Mouse (Mus musculus) limb, embryonic 15.5 days (tissue): Measurements from ENCODE around the gene Nedd9. TPM values are rescaled to one million over a fixed set of nuclear protein-coding genes. Genes with fewer than 3 reads are reported as not detected.
A peak's percentile ranks its signal among the peaks of the same experiment; 100 is the strongest.

Source experiments
- ATAC-seq: fragments of 200-750 bp; cut with Nextera tagmentation; 2 replicates; pipeline ENCODE4 v1.8.0; 2017; ENCODE audit warnings: low read depth, moderate TSS enrichment; ENCODE audit not compliant: insufficient number of reproducible peaks, low FRiP score, low TSS enrichment
- H3K27ac ChIP-seq: fragments of 300-500 bp; sonication (generic); 2 replicates; pipeline ENCODE4 v1.5.1; 2015; ENCODE audit warnings: moderate library complexity, mild to moderate bottlenecking, inconsistent platforms
- H3K27me3 ChIP-seq: fragments of 300-500 bp; sonication (generic); 2 replicates; pipeline ENCODE4 v1.6.1; 2015; ENCODE audit warnings: inconsistent platforms
- H3K36me3 ChIP-seq: fragments of 300-500 bp; sonication (generic); 2 replicates; pipeline ENCODE4 v1.6.1; 2015; ENCODE audit warnings: inconsistent platforms
- H3K4me1 ChIP-seq: fragments of 300-500 bp; sonication (generic); 2 replicates; pipeline ENCODE4 v1.6.1; 2015; ENCODE audit warnings: inconsistent platforms
- H3K4me2 ChIP-seq: fragments of 300-500 bp; sonication (generic); 2 replicates; pipeline ENCODE4 v1.6.1; 2015; ENCODE audit warnings: mild to moderate bottlenecking, inconsistent platforms
- H3K4me3 ChIP-seq: fragments of 300-500 bp; sonication (generic); 2 replicates; pipeline ENCODE4 v1.5.1; 2015; ENCODE audit warnings: mild to moderate bottlenecking, inconsistent platforms
- H3K9ac ChIP-seq: fragments of 300-500 bp; sonication (generic); 2 replicates; pipeline ENCODE4 v1.6.1; 2015; ENCODE audit warnings: inconsistent platforms
- H3K9me3 ChIP-seq: fragments of 300-500 bp; sonication (generic); 2 replicates; pipeline ENCODE4 v1.6.1; 2016; ENCODE audit warnings: inconsistent platforms
- WGBS: fragments of 180-500 bp; shearing (Covaris S2); methylation state at CpG from one replicate; pipeline ENCODE4 v1.1.7; 2015; 5-methylcytosine and 5-hydroxymethylcytosine counted together
- polyA plus RNA-seq: library from polyadenylated mRNA; unstranded; fragments of >200 nt; fragmentation: Nextera tagmentation; extraction: Ambion mirVana; gene quantifications from 2 replicates; pipeline ENCODE4 v1.2.1, GENCODE M21; 2015

The Nedd9 gene
- 35.1 and 40.1 TPM in 2 replicates for polyA plus RNA-seq

- no peak within 1 kb of the TSS for H3K4me3 ChIP-seq
- H3K9ac ChIP-seq, result no peak within 1 kb of the TSS
- no peak for ATAC-seq
- H3K27ac ChIP-seq, result no peak within 1 kb of the TSS
- H3K4me1 ChIP-seq, result peaks cover 9% of the 10 kb centered on the region
- H3K4me2 ChIP-seq, result no peak within 1 kb of the TSS
- 48% methylated on average over 15 of the region's 15 CpGs for WGBS
- H3K27me3 ChIP-seq, result no peaks in the 10 kb centered on the region
- no peaks in the 10 kb centered on the region for H3K9me3 ChIP-seq
- H3K36me3 ChIP-seq, result no peaks in the 10 kb centered on the region
These were observed at the start of gene Nedd9 for GRCm38 (mm10) chr13:41486606-41487408. Gene Nedd9, minus strand, starts transcription at chr13:41487362.

GRCm38 (mm10) chr13:41532625-41533024 lies 45.5 kb upstream of the Nedd9 start:
- H3K27ac ChIP-seq, result no peak overlapping the region
- H3K9me3 ChIP-seq, result no peaks in the 10 kb centered on the region
- WGBS, result 72% methylated on average over 5 of the region's 5 CpGs
- no peak for ATAC-seq
- no peak overlapping the region for H3K4me3 ChIP-seq
- H3K27me3 ChIP-seq, result no peaks in the 10 kb centered on the region
- H3K4me1 ChIP-seq, result no peaks in the 10 kb centered on the region
- H3K36me3 ChIP-seq, result no peaks in the 10 kb centered on the region
- no peak overlapping the region for H3K9ac ChIP-seq
- H3K4me2 ChIP-seq, result no peak overlapping the region

DNA sequence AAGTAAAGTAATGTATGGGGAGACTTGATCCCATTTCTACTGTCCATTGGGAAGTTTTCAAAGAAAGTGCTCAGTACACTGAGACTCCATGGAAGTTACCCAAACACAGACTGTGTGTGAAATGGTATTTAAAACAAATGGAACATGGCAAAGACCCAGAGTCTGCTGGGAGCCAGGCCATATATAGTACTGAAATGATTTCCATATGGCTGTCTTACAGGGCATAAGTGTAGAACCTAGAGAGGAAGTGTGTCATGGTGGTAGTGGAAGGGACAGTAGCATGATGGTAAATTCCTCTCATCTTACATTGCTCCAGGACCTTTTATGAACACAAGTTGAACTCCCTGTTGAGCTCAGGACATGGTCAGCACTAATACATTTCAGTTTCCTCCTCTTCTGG lies 43.2 kb upstream of the Nedd9 start:
- Histone ChIP-seq H3K9ac (no peak overlapping the region), H3K27ac (0 out of 2 replicates have a peak overlapping the region, but pooled peaks have one; percentile 2), H3K36me3 (no peaks in the 10 kb centered on the region), H3K9me3 (no peaks in the 10 kb centered on the region), H3K27me3 (no peaks in the 10 kb centered on the region), H3K4me1 (no peaks in the 10 kb centered on the region), H3K4me2 (no peak overlapping the region), H3K4me3 (no peak overlapping the region)
- ATAC-seq, result peak; percentile 76; the same call in 1 of the 2 replicates

DNA sequence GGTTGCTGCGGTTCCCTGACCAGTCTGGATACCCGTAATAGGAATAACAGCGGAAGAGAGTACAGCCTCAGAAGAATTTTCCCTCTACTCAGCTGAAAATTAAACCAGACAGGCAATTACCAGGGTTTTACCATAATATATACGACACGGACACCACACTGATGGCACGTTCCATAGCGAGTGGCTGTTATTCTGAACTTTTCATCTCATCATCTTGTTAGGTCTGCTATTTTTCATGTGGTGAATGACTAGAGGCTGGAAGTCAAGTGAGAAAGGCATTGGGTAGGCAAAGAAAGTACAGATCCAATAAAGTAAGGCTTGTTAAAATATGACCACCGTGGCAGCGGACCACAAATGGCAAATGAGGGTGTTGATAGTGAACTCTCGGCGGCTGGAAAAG lies 37.0 kb upstream of the Nedd9 start:
- 0 out of 2 replicates have a peak, but pooled peaks have one; percentile 48 for ATAC-seq
- WGBS, result 58% methylated on average over 11 of the region's 11 CpGs

DNA sequence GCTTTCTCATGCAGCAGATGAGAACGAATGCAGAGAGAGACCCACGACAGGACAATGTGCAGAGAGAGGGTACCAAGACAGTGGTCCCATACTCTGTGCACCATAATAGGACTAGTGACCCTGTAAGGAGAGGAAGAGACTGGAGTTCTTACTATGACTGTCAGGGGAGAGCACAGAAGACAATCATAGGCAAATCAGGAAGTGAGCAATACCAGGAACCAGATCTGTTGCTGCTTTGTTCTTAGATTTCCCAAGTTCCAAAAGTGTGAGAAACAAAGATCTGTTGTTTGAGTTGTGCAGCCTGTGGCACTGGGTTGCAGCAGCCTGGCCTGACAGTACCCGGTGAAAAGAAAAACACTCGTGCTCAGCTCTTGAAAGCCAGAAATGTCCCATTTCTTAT lies 34.1 kb upstream of the Nedd9 start:
- Histone ChIP-seq H3K4me2 (no peak overlapping the region), H3K9ac (no peak overlapping the region), H3K9me3 (no peaks in the 10 kb centered on the region), H3K36me3 (no peaks in the 10 kb centered on the region), H3K27ac (no peak overlapping the region), H3K4me3 (no peak overlapping the region), H3K4me1 (peaks cover 4% of the 10 kb centered on the region; the same call in 1 of the 2 replicates), H3K27me3 (no peaks in the 10 kb centered on the region)
- no peak for ATAC-seq
- 85% methylated on average over 4 of the region's 4 CpGs for WGBS

More for the DNA sequence above, 37.0 kb upstream of the Nedd9 start:
- H3K27me3 ChIP-seq, result no peaks in the 10 kb centered on the region
- no peak overlapping the region for H3K4me3 ChIP-seq
- no peaks in the 10 kb centered on the region for H3K9me3 ChIP-seq
- no peaks in the 10 kb centered on the region for H3K36me3 ChIP-seq
- H3K27ac ChIP-seq, result no peak overlapping the region
- no peak overlapping the region for H3K4me2 ChIP-seq
- no peak overlapping the region for H3K9ac ChIP-seq
- H3K4me1 ChIP-seq, result no peaks in the 10 kb centered on the region; the same call in 1 of the 2 replicates

- Histone ChIP-seq H3K9ac (no peak overlapping the region), H3K27me3 (no peaks in the 10 kb centered on the region), H3K4me1 (peaks cover 7% of the 10 kb centered on the region; the same call in 1 of the 2 replicates), H3K36me3 (no peaks in the 10 kb centered on the region), H3K9me3 (no peaks in the 10 kb centered on the region), H3K4me3 (no peak overlapping the region), H3K27ac (no peak overlapping the region), H3K4me2 (no peak overlapping the region)
- ATAC-seq, result no peak
- WGBS, result 79% methylated on average over 5 of the region's 5 CpGs
These were observed 33.5 kb upstream of the Nedd9 start for GRCm38 (mm10) chr13:41520549-41521161.

DNA sequence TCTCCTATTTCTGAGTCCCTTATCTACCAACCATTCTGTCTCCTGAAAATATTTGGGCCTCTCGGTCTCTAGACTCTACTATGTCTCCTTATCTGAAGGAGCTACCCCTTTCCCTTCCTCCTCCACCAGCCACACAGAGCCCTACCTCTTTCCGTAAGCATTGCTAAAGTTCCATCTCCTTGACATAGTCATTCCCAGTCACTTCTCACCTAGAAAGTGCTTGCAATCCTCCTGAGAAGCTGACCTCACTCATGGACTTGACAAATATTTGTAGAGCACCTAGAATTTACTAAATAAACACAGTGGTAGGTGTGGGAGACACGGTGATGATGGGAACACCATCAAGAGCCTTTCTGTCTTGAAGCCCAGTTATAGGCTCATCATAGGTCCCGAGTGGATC lies 32.6 kb upstream of the Nedd9 start:
- no peaks in the 10 kb centered on the region for H3K36me3 ChIP-seq
- H3K4me1 ChIP-seq, result peaks cover 15% of the 10 kb centered on the region; the same call in 1 of the 2 replicates
- H3K9me3 ChIP-seq, result no peaks in the 10 kb centered on the region
- 80% methylated on average over 4 of the region's 4 CpGs for WGBS
- no peak overlapping the region for H3K4me3 ChIP-seq
- no peak overlapping the region for H3K9ac ChIP-seq
- H3K4me2 ChIP-seq, result no peak overlapping the region
- ATAC-seq, result no peak
- H3K27ac ChIP-seq, result no peak overlapping the region
- H3K27me3 ChIP-seq, result no peaks in the 10 kb centered on the region

DNA sequence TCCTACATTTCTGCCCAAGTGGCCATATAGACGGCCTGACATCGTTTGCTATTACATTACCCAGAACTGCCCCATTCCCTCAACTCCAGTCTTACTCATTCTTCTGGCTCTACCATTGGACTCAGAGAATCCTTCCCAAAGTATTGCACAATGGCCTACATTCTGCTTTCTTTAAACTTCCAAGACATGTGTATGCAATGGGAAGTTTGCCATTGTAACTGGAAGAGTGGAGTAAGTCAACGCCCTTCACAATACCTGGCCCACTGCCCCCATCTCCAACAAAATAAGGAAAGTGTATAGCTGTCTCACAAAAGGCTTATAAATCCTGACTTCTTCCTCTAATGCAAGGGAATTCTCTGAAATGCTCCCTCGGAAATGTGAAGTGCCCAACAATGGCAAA lies 30.0 kb upstream of the Nedd9 start:
- no peak for ATAC-seq
- Histone ChIP-seq H3K9ac (no peak overlapping the region), H3K36me3 (no peaks in the 10 kb centered on the region), H3K4me3 (no peak overlapping the region), H3K27me3 (no peaks in the 10 kb centered on the region), H3K27ac (peak overlapping the region; percentile 59), H3K4me1 (peaks cover 16% of the 10 kb centered on the region; the same call in 1 of the 2 replicates), H3K4me2 (no peak overlapping the region), H3K9me3 (no peaks in the 10 kb centered on the region)
- WGBS, result 80% methylated on average over 4 of the region's 4 CpGs

- no peak for ATAC-seq
- Histone ChIP-seq H3K4me2 (no peak overlapping the region), H3K9me3 (no peaks in the 10 kb centered on the region), H3K9ac (no peak overlapping the region), H3K27me3 (no peaks in the 10 kb centered on the region), H3K4me1 (peaks cover 22% of the 10 kb centered on the region), H3K4me3 (no peak overlapping the region), H3K27ac (no peak overlapping the region), H3K36me3 (no peaks in the 10 kb centered on the region)
- 74% methylated on average over 4 of the region's 4 CpGs for WGBS
These were observed 28.6 kb upstream of the Nedd9 start for GRCm38 (mm10) chr13:41515749-41516148.

DNA sequence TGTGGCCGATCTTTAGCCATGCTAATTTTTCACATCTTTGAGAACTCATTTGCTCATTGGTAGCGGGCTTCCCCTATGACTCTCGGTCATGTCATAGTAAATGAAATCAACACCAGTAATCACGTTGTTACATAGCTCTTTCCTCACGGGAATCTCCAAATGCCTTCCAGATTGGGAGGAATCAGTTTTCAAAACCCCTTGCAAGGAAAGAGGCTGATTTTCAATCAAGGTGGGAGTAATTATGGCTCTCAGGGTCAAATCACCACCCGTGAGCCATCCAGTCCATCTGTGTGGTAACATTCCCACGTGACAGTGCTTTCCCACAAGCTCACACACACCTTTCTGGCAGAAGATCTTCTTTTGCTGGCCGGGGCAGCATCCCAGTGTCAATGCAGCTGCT lies 27.8 kb upstream of the Nedd9 start:
- ATAC-seq, result no peak
- H3K27me3 ChIP-seq, result no peaks in the 10 kb centered on the region
- H3K4me3 ChIP-seq, result no peak overlapping the region
- no peaks in the 10 kb centered on the region for H3K36me3 ChIP-seq
- peaks cover 25% of the 10 kb centered on the region for H3K4me1 ChIP-seq
- no peak overlapping the region for H3K4me2 ChIP-seq
- no peak overlapping the region for H3K27ac ChIP-seq
- WGBS, result 39% methylated on average over 8 of the region's 8 CpGs
- no peaks in the 10 kb centered on the region for H3K9me3 ChIP-seq
- no peak overlapping the region for H3K9ac ChIP-seq

DNA sequence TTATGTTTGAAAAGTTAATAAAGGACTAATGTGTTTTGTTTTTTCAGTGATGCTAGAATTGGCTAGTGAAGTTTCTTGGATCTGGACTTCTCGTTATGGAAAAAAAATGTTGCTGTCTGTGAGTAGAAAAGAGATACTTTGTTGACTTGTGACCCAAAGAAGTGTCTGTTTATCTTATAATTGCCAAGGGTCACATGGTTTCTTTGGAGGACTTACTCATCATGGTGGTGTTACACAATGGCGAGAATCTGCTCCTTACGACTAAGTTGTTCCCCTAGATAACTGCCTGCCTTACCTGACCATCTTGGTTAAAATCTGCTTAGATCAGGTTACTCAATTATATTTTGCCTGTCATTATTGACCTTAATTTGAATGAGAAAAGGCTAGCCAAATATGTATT lies 26.3 kb upstream of the Nedd9 start:
- Histone ChIP-seq H3K4me2 (no peak overlapping the region), H3K9ac (no peak overlapping the region), H3K4me3 (no peak overlapping the region), H3K4me1 (peaks cover 25% of the 10 kb centered on the region), H3K9me3 (no peaks in the 10 kb centered on the region), H3K27ac (no peak overlapping the region), H3K27me3 (no peaks in the 10 kb centered on the region), H3K36me3 (no peaks in the 10 kb centered on the region)
- WGBS, result 90% methylated on average over 3 of the region's 3 CpGs
- ATAC-seq, result no peak

DNA sequence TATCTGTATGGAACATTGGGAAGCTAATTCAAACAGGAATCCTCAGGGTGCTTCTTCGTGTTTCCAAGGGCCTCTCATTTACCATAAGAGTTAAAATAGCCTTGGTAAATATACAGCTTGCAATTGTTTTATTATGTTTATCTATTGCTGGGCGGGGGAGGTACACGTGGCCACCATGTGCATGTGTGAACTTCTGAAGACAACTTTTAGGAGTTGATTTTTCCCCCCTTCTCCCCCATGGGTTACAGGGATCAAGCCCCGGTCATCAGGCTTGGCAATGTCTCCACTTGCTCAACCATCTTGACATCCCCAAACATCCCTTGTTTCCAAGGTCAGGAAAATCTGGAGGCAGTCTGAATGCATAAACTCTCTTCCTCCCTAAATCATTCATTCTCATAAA lies 25.1 kb upstream of the Nedd9 start:
- H3K36me3 ChIP-seq, result no peaks in the 10 kb centered on the region
- no peaks in the 10 kb centered on the region for H3K27me3 ChIP-seq
- ATAC-seq, result no peak
- no peak overlapping the region for H3K27ac ChIP-seq
- peaks cover 25% of the 10 kb centered on the region for H3K4me1 ChIP-seq
- H3K9ac ChIP-seq, result no peak overlapping the region
- H3K4me3 ChIP-seq, result no peak overlapping the region
- 69% methylated on average over 4 of the region's 4 CpGs for WGBS
- H3K4me2 ChIP-seq, result no peak overlapping the region
- H3K9me3 ChIP-seq, result no peaks in the 10 kb centered on the region
